Mouse (Mus musculus): ENCODE results near the gene Slc2a9.

Gene Slc2a9

GRCm38 (mm10) chr5:38470881-38471280 is 32.1 kb downstream of the Slc2a9 start:
- DNase-seq (ENCODE audit: low read depth, low spot score) = no peak

- DNase-seq (ENCODE audit: low read depth, low spot score) = peak; percentile 82
Observed at GRCm38 (mm10) chr5:38469891-38470578, 32.9 kb downstream of the Slc2a9 start.

DNA sequence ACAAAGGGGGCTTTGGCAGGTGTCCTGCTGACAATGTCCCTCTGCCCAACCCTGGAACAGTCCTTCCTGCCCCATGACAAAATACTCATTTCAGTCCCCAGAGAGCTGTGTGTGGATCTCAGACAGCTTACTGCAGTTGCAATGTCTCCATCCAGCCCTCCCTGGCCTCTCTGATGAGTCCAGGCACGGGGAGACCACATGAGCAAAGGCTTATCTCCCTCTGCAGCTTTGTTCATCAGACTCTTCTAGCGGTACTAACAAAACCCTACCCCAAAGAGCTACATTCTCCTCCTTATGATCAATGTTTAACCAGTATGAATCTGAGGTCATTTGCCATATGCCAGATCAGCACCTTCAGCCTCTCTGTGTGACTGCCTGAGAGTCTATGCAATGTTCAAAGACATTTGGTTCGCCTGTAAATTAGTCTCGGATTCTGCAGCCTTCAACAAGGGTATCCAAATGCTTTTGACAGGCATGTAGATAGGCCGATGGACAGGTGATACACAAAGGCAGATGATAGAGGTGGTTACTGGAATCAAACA is 36.3 kb downstream of the Slc2a9 start:
- no peak for DNase-seq (ENCODE audit: low read depth, low spot score)

- peak; percentile 24 for DNase-seq (ENCODE audit: low read depth, low spot score)
Observed at GRCm38 (mm10) chr5:38461261-38461660, 41.7 kb downstream of the Slc2a9 start.

- DNase-seq (ENCODE audit: low read depth, low spot score) = peak; percentile 6
Observed at GRCm38 (mm10) chr5:38450936-38451335, 52.0 kb downstream of the Slc2a9 start.

DNA sequence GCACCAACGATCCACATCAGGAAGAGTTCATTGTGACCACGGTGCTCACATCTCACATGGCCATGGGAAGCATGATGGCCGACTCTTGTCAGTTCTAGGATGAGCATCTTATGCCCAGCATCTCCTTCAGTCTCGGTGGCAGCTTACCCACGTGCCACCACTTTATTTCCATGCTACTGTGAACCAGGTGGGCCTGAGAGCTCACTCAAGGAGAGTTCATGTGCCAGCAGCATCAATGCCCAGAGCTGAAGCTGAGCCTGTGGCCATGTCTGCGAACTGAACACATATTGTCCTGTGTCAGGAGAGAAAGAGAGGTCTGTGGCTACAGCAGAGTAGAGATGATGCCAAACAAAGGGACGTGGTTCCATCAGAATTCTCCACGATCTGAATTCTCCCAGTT is 53.3 kb downstream of the Slc2a9 start:
- DNase-seq (ENCODE audit: low read depth, low spot score) = no peak

- peak; percentile 11 for DNase-seq (ENCODE audit: low read depth, low spot score)
Observed at GRCm38 (mm10) chr5:38448121-38448520, 54.8 kb downstream of the Slc2a9 start.

DNA sequence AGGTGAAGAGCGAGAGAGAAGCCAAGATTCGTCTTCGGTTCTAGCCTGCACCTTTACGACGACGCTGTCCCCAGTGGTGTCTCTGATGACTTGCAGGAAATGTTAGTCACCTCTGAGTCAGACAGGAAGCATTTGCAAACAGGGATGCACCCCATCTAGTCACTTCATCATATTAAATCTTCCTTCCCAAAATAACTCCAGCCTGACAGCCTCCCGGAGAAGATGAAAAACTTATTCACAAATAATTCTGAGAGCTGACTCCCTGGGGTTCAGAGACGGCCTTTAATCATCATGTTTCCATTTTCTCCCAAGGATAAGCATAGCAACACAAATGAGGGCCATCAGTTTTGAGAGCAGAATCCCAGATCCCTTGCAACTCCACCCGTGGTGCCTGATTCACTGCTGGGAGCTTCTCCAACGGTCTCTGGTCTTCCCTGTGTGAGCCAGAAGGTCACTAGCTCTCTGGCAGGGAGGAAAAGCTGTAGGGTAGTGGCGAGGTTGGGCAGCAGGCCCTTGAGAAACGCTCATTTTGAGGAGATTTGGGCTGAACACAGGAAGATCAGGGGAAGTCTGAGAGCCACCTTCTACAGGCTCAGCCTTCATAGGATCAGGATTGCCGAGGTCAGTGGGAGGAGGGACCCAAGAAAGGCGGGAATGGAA is 56.5 kb downstream of the Slc2a9 start:
- DNase-seq (ENCODE audit: low read depth, low spot score) = peak; percentile 88

- DNase-seq (ENCODE audit: low read depth, low spot score) = peak; percentile 45
Observed at GRCm38 (mm10) chr5:38441088-38441839, 61.7 kb downstream of the Slc2a9 start.

- DNase-seq (ENCODE audit: low read depth, low spot score) = peak; percentile 94
Observed at GRCm38 (mm10) chr5:38440252-38441005, 62.5 kb downstream of the Slc2a9 start.

DNA sequence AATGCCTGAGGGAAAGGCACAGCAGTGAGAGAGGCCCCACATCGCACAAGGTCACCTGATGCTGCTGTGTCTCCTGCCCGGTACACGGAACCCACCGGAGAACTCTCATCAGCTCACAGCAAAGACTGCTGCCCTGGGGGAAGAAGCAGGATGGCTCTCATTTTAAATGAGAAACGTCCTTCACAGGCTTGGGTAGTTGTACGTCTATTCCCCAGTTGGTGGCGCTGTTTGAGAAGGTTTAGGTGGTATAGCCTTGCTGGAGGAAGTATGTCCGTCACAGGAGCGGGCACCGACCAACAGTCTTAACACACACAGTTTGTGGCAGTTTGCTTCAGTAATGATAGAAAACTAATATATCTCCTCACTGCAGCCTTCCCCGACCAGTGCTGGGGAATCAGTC is 66.3 kb downstream of the Slc2a9 start:
- DNase-seq (ENCODE audit: low read depth, low spot score) = no peak

- peak; percentile 59 for DNase-seq (ENCODE audit: low read depth, low spot score)
Observed at GRCm38 (mm10) chr5:38434875-38435274, 68.1 kb downstream of the Slc2a9 start.

GRCm38 (mm10) chr5:38431201-38431600 is 71.7 kb downstream of the Slc2a9 start:
- DNase-seq (ENCODE audit: low read depth, low spot score) = no peak

DNA sequence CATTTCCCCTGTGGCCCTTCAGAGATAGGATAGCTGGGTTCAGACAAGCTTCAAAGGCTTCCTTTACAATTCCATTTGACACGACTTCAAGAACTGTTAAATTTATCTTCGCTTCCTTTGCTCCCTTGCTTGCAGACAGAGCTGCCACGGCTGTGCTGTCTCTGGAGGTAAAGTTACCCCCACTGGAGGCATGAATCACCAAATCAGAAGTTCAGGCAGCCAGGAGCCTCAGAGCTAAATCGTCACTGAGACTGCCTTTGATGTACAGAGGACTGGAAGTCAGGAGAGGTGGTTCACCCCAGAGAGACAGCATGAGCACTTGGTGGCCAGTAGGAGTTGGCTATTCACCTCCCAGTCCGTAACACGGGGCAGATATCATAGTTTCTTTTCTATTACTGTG is 73.8 kb downstream of the Slc2a9 start:
- DNase-seq (ENCODE audit: low read depth, low spot score) = peak; percentile 67

DNA sequence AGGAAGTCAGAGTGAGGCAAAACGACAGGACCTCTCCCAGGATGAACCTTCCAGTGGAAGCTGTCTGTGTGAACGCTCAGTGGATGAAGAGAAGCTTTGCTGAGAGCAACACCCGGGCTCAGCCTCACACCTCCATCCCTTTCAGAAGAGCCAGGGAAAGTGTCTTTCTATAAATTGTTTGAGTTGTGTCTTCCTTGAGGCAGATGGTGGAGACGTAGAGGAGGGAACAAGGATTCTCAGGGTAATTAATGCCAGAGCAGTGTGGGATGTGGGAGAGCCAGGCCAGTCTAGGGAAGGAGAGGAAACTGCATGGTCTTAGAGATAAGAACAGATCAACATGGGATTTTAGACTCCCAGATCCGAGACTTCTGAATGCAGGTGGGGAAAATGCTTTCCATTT is 75.2 kb downstream of the Slc2a9 start:
- DNase-seq (ENCODE audit: low read depth, low spot score) = peak; percentile 65

DNA sequence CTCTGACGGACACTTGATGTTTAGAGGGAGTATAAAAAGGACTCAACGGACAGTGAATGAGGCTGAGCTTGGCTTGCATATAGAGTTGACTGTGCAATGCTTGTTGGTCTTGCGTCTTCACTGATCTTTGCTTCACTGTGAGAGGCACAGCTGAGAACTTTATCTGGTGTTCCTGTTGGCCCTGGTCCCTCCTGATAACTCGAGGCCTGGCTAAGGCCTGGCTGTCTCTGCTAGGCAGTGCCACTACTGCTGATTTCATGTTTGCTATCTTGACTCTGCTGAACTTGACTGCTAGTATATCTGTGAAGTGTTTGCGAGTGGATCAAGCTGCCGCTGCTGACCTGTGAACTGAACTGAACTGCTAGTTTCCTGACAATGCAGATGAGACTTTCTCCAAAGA is 77.4 kb downstream of the Slc2a9 start:
- no peak for DNase-seq (ENCODE audit: low read depth, low spot score)

- DNase-seq (ENCODE audit: low read depth, low spot score) = no peak
Observed at GRCm38 (mm10) chr5:38422426-38422825, 80.5 kb downstream of the Slc2a9 start.

GRCm38 (mm10) chr5:38418799-38419198 is 84.1 kb downstream of the Slc2a9 start:
- peak; percentile 33 for DNase-seq (ENCODE audit: low read depth, low spot score)

- DNase-seq (ENCODE audit: low read depth, low spot score) = peak; percentile 53
Observed at GRCm38 (mm10) chr5:38403612-38404011, 99.3 kb downstream of the Slc2a9 start.

- DNase-seq (ENCODE audit: low read depth, low spot score) = no peak
Observed at GRCm38 (mm10) chr5:38402288-38402687, 100.7 kb downstream of the Slc2a9 start.

DNA sequence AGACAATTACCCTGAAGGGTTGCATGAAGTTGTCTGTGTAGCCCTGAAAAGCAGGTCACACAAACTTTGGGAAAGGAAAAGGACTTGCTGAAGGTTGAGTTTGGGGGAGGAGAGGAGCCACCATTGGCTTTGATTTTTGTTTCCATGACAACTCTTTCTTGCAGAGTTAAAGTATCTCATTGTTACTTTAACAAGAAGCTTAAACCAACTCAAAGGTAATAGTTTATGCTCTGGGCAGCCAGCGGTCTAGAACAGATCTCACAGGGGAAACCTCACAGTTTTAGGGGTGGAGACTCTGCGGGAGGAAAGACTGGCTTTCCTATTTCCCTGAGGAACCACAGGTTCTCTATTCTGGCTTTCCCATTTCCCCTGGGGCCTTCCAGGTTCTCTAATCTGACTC is 114.1 kb downstream of the Slc2a9 start:
- peak; percentile 37 for DNase-seq (ENCODE audit: low read depth, low spot score)

GRCm38 (mm10) chr5:38388420-38388823 is 114.5 kb downstream of the Slc2a9 start:
- DNase-seq (ENCODE audit: low read depth, low spot score) = peak; percentile 63
